Mouse (Mus musculus) spleen, postnatal 14 days (tissue): Measurements from ENCODE around the gene Fbxo22.
"Not testable (repeated sequence)": the region's sequence is repeated elsewhere in the genome, so short reads cannot be mapped to it uniquely, and the experiment has no call there.

ENCODE experiments used
- DNase-seq, 2 experiments: peaks; one replicate each; pipeline ENCODE4 v3.0.0; 2021 to 2022; ENCODE audit warnings: low spot score in 2 of 2

Gene Fbxo22

DNA sequence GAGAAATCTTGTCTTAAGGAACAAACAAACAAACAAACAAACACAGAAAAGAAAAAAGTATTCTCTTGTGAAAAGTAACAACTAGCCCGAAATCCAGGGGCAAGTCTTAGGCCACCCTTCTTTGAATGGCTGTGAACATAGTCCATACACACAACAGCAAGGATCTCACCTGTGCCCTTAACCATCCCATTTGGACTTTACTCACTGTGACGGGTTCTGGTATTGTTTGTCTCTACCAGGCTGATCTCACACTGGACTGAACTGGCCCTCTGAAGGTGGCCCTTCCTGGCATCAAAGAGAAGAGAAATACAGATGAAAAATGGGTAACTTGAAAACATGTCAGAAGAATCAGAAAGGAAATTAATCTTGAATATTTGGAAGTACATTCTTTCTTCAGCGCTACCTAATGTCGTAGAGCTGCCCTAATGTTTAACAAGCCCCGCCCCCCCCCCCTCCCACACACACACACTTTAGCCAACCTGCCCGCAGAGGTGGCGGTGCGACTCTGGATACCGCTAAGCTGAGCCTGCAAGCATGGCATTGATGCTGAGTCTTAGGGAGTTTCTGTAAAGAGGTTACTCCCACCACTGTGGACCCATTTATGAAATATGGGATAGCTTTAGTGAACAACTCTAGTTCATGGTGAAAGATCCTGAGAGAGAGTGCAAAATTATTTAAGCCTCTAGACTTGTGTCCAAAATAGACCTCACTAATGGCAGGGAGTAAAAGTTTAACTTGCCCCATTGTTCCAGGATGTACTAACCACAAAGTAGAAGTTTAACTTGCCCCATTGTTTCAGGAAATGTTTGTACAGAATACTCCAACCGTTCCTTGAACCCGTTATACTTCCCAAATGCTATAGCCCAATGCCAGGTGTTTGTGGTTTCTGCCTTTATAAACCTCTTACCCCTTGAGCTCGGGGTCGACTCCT lies 27.8 kb downstream of the Fbxo22 start:
- no peak for DNase-seq

DNA sequence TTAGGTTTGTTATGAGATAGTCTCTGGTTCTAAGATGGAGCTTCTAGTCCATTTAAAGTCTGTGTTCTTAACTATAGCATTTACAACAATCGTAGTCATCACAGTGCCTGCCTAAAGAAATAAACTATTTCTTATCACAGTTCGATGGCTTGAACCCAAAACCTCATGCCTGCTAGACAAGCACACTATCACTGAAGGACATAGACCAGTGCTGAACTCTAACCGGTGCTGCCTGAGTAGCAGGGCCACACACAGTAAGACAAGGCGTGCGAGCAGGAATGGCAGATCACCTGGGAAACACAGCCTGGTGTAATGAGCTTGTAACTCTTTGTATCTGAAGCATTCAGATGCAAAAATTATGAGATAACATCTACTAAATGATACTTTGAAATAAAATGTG lies 32.1 kb downstream of the Fbxo22 start:
- DNase-seq, result no peak

GRCm38 (mm10) chr9:55241863-55242685 lies 33.3 kb downstream of the Fbxo22 start:
- peak; percentile 9 to 13 for DNase-seq

DNA sequence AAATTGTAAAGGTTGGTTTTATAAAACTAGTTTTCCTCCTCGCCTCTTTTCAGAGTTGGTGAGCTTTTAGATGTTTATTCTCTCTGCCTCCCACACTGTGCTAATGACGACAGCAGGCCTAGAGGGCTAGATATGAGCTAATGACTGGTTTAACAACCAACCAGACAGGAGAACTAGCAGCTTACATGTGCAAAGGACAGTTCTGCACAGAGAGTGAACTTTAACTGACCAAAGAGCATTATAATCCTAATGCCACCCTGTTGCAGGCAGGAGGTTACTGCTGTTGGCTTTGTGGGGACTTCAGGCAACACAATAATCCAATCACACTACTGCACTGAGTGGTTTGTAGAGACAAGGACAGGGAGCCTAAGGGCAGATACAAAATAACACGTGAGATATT lies 34.6 kb downstream of the Fbxo22 start:
- no peak for DNase-seq

DNA sequence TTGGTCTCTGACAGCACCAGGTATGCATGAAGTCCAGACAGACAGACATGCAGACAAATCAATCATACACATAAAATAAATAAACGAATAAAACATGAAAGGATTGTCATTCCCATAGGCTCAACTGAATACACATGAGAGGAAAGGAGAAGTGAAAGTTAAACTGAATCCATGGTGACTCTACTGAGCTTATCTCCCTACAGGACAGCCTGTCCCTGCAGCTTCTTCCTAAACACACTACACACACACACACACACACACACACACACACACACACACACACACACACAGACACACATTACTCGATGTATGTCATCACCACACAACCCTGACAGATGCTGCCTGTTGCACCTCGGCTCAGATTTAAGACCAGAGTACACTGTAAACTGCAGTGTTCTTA lies 35.4 kb downstream of the Fbxo22 start:
- DNase-seq, result no peak

DNA sequence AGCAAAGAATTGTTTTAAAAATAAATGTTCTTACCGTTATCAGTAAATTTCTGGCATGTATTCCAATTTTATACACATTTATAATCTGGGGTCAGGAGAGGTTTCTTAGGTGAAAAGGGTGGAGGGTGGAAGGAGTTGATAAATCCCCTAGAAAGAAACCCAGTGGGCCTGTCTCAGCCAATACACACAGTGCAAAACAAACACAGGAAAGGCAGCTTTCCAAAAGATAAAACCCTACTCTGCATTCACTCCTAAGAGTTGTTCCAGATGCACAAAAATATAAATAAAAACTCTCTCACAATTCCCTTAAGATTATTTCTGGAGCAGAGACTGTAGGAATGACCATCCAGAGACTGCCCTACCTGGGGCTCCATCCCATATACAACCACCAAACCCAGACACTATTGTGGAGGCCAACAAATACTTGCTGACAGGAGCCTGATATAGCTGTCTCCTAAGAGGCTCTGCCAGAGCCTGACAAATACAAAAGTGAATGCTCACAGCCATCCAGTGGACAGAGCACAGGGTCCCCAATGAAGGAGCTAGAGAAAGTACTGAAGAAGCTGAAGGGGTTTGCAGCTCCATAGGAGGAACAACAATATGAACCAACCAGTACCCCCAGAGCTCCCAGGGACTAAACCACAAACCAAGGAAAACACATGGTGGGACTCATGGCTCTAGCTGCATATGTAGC lies 36.5 kb downstream of the Fbxo22 start:
- DNase-seq, result not testable (repeated sequence)

DNA sequence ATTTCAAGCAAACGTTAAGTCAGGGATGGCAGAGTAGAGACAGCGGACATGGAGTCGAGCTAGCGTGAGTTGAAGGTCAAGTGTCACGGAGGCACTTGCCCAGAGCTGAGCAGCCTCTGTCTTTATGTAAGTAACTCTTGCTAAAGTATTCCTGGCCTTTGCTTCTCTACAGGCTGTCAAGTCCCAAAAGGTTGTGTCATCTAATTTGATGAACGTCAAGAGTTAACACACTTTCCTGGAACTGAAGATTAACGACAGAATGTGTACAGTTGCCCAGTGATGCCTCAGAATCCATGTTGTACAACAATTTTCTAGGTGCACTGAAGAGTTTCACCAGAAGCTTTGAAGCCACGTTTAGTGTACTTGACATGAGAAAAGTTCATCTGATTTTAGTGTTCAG lies 37.7 kb downstream of the Fbxo22 start:
- no peak for DNase-seq

DNA sequence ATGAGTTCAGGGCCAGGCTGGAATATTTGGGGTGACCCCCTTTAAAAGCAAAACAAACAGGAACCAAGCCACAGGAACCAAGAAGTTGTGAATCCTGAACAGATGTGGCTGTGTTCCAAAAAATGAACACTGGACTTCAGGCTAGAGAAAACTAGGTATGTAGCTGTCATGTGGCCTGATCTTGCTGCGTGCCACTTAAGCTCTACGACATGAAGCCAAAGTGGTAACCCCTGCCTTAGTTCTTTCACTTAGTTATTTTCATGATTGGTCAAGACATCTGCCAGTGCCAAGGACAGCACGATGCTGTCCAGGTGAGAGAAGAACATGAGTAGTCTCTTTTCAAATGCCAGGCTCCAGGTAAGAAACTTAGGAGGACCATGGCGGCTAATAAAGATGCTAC lies 38.2 kb downstream of the Fbxo22 start:
- DNase-seq, result no peak

DNA sequence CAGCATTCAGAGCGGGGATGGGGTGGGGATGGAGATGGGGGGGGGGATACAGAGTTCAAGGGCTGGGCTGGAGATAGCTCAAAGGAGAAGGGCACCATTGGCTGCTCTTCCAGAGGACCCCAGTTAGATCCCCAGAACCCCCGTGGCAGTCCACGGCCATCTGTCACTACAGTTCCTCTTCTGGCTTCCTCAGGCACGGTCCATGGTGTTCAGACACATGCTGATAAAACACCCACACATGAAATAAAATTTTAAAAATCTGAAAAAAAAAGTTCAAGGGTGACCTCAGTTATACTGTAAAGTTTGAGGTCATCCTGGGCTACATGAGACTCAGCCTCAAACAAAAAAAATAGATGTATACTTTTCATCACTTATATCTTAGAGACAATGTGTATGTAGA lies 39.7 kb downstream of the Fbxo22 start:
- no peak for DNase-seq

DNA sequence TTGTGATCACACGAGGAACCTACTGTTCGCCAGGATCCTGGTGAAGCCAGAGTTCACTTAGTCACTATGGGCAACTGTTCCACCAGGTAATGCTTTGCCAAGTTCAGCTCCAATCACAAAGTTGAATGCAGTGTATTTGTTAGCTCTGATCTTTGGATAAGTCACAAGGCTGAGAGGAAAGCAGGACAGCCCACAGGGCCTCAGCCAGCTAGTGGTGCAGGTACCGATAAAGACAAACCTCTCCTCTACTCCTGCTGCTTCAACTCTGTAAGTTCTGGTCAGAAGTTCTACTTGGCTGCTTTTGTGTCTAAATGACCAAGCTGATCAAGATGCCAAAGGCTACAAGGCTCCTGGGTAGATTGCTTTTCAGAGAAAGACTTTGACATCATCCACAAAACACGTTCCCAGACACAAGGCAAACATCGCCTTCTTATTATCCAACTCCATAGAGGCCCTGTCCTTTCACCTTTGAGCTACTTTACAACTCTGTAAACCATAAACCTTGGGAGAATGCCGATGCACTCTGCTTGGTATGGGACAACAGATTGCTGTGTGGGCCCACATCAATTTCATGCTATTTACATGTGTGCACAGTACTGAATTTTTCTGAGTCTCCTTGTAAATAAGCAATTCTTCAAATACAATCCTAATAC lies 42.0 kb downstream of the Fbxo22 start:
- no peak for DNase-seq

DNA sequence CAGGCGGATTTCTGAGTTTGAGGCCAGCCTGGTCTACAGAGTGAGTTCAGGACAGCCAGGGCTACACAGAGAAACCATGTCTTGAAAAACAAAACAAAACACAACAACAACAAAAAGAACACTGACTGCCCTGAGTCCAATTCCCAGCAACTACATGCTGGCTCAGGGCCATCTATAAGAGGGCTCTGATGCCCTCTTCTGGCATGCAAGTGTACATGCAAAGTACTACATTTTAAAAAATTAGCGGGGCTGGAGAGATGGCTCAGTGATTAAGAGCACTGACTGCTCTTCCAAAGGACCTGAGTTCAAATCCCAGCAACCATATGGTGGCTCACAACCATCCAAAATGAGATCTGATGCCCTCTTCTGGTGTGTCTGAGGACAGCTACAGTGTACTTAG lies 43.4 kb downstream of the Fbxo22 start:
- not testable (repeated sequence) for DNase-seq

GRCm38 (mm10) chr9:55253849-55254248 lies 45.1 kb downstream of the Fbxo22 start:
- no peak for DNase-seq

- DNase-seq, result no peak
These were observed 46.3 kb downstream of the Fbxo22 start for GRCm38 (mm10) chr9:55255056-55255455.

DNA sequence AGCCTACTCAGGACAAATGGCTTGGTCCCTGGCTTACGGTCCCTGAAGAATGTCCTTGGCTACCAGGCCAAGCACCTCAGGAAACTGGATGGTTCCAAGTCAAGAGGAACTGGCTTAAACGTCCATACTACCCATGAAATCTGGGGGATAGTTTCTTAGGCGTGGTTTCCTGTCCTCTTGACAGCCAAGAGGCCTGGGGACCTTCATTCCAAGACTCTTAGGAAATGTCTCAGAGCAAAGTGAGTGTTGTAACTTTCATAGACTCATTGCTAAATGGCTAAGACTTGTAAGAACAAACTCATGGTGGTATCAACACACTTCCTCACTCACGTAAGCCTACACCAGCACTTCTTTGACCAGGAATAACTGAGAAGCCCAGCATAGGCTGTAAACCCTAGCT lies 46.9 kb downstream of the Fbxo22 start:
- no peak for DNase-seq

GRCm38 (mm10) chr9:55257105-55257504 lies 48.4 kb downstream of the Fbxo22 start:
- no peak for DNase-seq

DNA sequence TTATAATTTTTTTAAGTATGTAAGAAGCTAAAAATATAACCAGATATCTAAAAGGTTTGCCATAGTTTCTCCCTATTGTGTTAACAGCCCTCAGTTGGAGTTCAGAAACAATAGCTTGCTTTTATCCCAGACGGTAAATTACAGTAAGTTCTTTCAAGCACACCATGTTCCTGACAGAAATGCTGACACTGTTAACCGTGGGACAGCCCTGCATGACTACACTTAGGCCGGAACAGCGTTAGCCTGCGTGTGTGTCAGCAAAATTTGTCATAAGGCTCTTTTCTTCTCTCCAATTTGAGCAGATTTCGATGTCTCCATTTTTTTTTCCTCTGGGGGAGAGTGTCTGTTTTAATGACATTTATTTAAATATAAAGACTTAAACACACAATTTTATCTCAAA lies 51.0 kb downstream of the Fbxo22 start:
- DNase-seq, result no peak

- no peak for DNase-seq
These were observed 55.9 kb downstream of the Fbxo22 start for GRCm38 (mm10) chr9:55264356-55265302.

DNA sequence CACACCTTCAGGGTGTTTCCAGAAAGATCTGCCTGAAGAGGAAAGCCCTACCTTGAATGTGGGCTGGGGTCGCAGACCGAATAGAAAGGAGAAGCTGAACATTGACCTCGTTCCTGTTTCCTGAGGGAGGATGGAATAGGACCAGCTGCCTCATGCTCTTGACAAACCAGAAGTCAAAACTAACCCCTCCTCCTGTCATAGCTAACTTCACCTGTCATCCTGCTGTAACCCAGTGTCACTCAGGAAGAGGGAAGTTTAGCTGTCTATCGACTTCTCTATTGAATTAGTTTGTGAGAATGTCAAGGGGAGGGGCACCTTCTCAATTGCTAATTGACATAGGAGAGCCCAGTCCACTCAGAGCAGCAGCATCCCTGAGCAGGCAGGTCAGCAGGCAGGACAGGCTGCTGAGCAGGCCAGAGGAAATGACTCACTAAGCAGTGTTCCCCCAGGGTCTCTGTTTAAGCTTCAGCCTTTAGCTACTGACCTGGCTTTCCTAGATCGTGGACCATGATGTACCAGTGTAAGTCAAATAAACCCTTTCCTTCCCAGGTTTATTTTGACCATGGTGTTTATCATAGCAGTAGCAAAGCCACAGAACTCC lies 63.3 kb downstream of the Fbxo22 start:
- no peak for DNase-seq

GRCm38 (mm10) chr9:55273906-55274305 lies 65.2 kb downstream of the Fbxo22 start:
- no peak for DNase-seq
